Mouse (Mus musculus) spleen, adult 2 months (tissue): ENCODE measurements at regions not wholly inside any gene's neighbourhood (a gene's known extent, or its start where the extent isn't known, plus 50 kb on each side); places are given as distances from the start of the nearest gene placed in this dataset.

Experiments
- CTCF ChIP-seq: fragments of 200-500 bp; IDR thresholded peaks from 2 replicates; pipeline ENCODE4 v1.5.1; 2011; ENCODE audit warnings: mild to moderate bottlenecking, inconsistent platforms; ENCODE audit not compliant: insufficient read depth, insufficient read length, insufficient replicate concordance; ENCODE audit errors: extremely low read depth
- POLR2A ChIP-seq: fragments of 200-500 bp; IDR thresholded peaks from 2 replicates; pipeline ENCODE4 v1.6.1; 2011; ENCODE audit warnings: low read depth, low read length, inconsistent platforms

DNA sequence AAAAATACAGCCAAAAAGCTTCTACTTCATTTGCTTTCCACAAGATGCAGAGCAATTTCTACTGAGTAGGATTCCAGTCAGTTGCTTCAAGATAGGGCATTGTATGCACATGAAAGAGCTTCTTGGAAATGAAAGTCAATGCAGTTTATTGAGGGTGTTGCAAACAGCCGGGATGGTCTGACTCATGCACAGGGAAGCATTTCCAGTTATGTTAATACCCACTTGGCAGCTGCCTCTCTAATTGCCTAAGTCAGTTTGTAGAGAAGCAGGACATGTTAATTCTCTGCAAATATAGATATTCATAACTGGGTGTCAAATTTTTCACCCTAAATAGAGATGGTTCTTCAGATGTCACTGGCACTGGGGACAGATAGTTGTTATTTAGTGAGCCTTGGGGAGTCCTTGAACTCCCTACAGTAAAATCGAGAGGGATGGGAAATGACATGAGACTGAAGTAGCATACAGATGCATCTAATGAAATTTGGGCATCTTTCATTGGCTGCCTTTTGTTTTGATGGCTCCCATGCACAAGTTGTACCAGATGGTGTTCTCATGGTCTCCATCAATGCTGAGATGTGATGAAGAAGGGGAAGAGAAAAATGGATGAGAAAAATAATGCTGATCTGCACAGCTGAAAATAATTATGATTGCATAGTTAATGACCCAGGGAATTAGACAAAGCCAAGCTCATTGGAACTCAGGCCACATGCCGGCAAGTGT is 157.8 kb upstream of the Chl1 start:
- TF ChIP-seq POLR2A (no peak), CTCF (no peak)
